Mouse (Mus musculus) thymus, postnatal 10 days (tissue): ENCODE measurements around the gene Ppp1r13l.
A peak's percentile ranks its signal among the peaks of the same experiment; 100 is the strongest.

Experiments used
- DNase-seq, 2 experiments: peaks; one replicate each; pipeline ENCODE4 v3.0.0; 2021; ENCODE audit warnings: low spot score in 2 of 2

Gene Ppp1r13l

GRCm38 (mm10) chr7:19359299-19359891 lies at the start of gene Ppp1r13l, which contains the start of gene Cd3eap:
Gene Ppp1r13l, plus strand, starts transcription at chr7:19359749.
Gene Cd3eap, minus strand, starts transcription at chr7:19359483.
- DNase-seq, result peak; percentile 62 to 72

GRCm38 (mm10) chr7:19309884-19310641 lies 49.5 kb upstream of the Ppp1r13l start, which contains the start of gene Fosb:
Gene Fosb, minus strand, starts transcription at chr7:19310051.
- peak; percentile 91 to 95 for DNase-seq

GRCm38 (mm10) chr7:19311991-19312390 lies 47.6 kb upstream of the Ppp1r13l start:
- DNase-seq, result no peak

- DNase-seq, result no peak
Measured at GRCm38 (mm10) chr7:19314033-19314432, 45.5 kb upstream of the Ppp1r13l start.

GRCm38 (mm10) chr7:19316451-19317161 lies 42.9 kb upstream of the Ppp1r13l start:
- DNase-seq, result no peak

- DNase-seq, result no peak
Measured at GRCm38 (mm10) chr7:19318201-19318600, 41.3 kb upstream of the Ppp1r13l start.

GRCm38 (mm10) chr7:19318676-19319075 lies 40.9 kb upstream of the Ppp1r13l start:
- no peak for DNase-seq

- DNase-seq, result no peak
Measured at GRCm38 (mm10) chr7:19319458-19319857, 40.1 kb upstream of the Ppp1r13l start.

GRCm38 (mm10) chr7:19319906-19320305 lies 39.6 kb upstream of the Ppp1r13l start:
- peak; percentile 82 to 86 for DNase-seq

- DNase-seq, result no peak
Measured at GRCm38 (mm10) chr7:19320637-19321036, 38.9 kb upstream of the Ppp1r13l start.

- DNase-seq, result no peak
Measured at GRCm38 (mm10) chr7:19321464-19321863, 38.1 kb upstream of the Ppp1r13l start.

GRCm38 (mm10) chr7:19322489-19322888 lies 37.1 kb upstream of the Ppp1r13l start:
- DNase-seq, result no peak

GRCm38 (mm10) chr7:19324221-19324620 lies 35.3 kb upstream of the Ppp1r13l start:
- DNase-seq, result no peak

- DNase-seq, result no peak
Measured at GRCm38 (mm10) chr7:19325262-19326199, 34.0 kb upstream of the Ppp1r13l start.

GRCm38 (mm10) chr7:19326359-19326758 lies 33.2 kb upstream of the Ppp1r13l start:
- DNase-seq, result peak in 1 of 2 experiments; percentile 42

GRCm38 (mm10) chr7:19327128-19327527 lies 32.4 kb upstream of the Ppp1r13l start:
- no peak for DNase-seq

GRCm38 (mm10) chr7:19327782-19328181 lies 31.8 kb upstream of the Ppp1r13l start:
- DNase-seq, result no peak

- no peak for DNase-seq
Measured at GRCm38 (mm10) chr7:19328425-19328824, 31.1 kb upstream of the Ppp1r13l start.

- DNase-seq, result no peak
Measured at GRCm38 (mm10) chr7:19331910-19332309, 27.6 kb upstream of the Ppp1r13l start.

- peak; percentile 19 to 31 for DNase-seq
Measured at GRCm38 (mm10) chr7:19332709-19333352, 26.7 kb upstream of the Ppp1r13l start.

GRCm38 (mm10) chr7:19335583-19335982 lies 24.0 kb upstream of the Ppp1r13l start:
- DNase-seq, result no peak
